Mouse (Mus musculus): ENCODE results near the gene Farp1.

DNA sequence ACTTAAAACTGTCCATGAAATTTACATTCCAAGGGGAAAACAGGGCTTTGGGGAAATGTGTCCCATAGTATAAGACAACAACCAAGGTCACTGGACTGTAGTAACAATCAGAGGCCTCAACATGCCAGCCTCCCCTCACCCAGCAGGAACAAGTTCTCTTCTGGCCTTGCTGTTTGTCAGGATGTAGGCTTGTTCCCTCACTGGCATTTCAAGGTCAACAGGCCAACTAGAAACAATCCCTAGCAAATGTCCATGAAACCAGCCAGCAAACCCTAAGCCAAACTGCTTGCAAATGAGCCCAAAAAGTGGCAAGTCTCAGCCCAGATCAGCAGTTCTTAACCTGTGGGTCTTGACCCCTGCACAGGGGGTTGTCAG is 246.3 kb downstream of the Farp1 start:
- no peak for TF ChIP-seq POLR2A (IDR thresholded peaks at IDR 0.05; ENCODE audit: insufficient read depth, low read depth, low read length)
- TF ChIP-seq CTCF (IDR thresholded peaks at IDR 0.05) = no peak

Data from heart, adult 2 months (tissue).